Mouse (Mus musculus) right cerebral cortex, postnatal 14 days (tissue): Measurements from ENCODE around the gene Cspg4.

ENCODE experiments used
- DNase-seq: peaks from one replicate; pipeline ENCODE4 v3.0.0; 2022

The Cspg4 gene

GRCm38 (mm10) chr9:56865673-56866400, 1.0 kb downstream of the Cspg4 start:
- DNase-seq: no peak

GRCm38 (mm10) chr9:56866430-56866829, 1.6 kb downstream of the Cspg4 start:
- DNase-seq: no peak

DNA sequence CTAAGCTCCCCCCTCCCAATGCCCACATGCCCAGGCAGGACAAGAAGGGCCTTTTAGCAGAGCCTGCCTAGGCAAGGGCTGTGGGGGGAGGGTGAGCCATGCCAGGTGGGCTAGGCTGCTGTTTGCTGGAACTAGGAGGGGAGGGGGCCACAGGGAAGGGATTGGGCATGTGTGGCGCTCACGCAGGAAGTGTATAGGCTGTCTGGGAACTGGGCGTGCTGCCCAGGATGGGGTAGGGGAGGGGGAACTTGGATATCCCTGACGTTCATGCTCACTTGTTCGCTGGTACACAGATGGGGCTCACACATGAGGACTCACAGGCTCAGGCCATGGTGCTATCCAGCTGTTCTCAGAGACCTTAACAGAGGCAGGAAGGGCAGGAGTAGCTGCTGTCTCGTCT, 3.5 kb downstream of the Cspg4 start:
- peak; percentile 84 for DNase-seq

DNA sequence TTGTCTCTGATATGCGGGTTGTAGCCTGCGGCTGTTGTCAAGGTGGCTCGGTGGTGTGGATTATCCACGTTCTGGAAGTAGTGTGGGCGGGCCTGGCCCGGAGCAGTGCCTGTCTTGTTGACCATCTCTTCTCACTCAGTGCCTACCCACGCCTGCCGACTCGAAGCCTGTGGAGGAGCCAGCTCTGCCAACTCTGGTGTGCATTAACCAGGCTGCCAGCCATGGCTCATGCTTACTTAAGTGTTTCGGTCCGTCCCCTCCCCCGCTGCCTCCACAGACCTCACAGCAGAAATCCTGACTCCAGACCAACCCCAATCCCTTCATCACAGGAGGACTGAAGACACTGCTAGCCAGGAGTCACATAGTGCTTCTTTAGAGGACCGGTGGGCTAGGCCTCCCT, 4.7 kb downstream of the Cspg4 start:
- peak; percentile 68 for DNase-seq

- no peak for DNase-seq
Observed at GRCm38 (mm10) chr9:56870778-56871177, 5.9 kb downstream of the Cspg4 start.

DNA sequence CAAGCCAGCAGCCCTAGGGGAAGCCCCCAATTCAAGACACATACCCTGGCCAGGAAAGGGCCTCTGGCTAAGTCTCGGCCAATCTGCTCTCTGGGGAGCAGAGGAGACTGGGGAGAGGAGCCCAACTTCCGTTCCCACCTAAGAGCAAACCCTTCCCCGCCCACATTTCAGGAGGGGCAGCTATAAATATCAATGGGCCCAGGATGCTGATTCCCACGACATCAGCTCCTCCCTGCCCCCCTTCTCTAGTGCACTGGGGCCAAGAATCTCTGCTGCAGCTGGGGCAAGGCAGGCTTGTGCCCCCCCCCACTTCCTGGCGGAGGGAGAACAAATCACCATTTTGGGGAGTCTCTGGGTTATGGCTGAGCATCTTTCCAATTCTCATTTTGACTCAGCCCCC, 6.4 kb downstream of the Cspg4 start:
- DNase-seq: no peak

- DNase-seq: no peak
Observed at GRCm38 (mm10) chr9:56872105-56872903, 7.5 kb downstream of the Cspg4 start.

DNA sequence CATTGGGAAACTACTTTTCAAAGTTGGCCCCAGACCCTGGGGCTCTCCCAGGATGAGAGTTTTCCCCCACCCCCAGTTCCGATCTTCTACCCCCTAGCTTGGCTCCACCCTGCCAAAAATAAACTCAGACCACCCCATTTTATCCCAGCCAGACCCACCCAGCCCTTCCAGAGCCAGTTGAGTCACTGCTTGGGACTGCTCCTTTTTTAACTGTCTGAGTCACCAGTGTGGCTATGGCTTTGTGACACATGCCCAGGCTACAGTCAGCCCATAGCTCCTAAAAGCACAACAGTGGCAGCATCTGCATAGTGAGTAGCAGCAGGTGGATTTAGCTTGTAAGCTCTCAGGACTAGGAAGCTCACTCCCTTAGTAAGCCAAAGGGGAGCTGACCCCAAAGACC, 8.3 kb downstream of the Cspg4 start:
- no peak for DNase-seq

DNA sequence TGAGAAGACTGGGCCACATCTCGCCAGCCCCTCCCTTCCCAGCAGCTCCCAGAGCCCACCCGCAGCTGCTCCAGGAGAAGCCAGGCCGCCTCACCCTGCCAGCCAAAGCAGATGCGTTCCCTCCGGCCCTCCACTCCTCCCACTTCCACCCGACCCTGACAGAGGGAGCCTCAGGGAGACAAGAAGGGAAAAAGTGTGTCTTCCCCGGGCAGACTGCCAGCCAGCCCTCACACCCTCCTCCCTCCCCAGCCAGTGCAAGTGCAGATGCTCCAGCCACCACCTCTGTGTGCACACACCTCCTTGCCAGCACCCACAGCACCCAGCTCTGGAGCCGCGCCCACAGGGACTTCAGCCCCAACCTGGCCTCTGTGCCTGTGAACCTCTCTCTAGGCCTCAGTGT, 12.0 kb downstream of the Cspg4 start:
- DNase-seq: peak; percentile 54

DNA sequence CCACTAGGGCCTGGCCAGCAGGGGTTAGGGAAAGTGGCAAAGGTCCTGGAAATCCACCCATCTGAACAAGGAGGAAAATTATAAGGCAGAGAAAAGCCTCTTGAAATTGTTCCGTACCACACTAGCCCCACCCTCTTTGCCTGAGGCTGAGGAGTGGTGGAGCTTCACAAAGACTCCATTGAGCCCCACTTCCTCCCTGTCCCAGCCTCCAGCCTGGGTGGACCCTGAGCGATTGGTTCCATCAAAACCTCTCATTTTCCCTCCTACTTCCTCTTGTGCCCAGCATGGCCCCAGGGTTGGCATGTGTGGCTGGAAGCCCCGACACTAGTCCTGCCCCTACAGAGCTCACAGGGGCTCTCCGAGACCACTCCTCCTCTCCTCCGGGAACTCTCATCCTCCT, 12.5 kb downstream of the Cspg4 start:
- DNase-seq: no peak

DNA sequence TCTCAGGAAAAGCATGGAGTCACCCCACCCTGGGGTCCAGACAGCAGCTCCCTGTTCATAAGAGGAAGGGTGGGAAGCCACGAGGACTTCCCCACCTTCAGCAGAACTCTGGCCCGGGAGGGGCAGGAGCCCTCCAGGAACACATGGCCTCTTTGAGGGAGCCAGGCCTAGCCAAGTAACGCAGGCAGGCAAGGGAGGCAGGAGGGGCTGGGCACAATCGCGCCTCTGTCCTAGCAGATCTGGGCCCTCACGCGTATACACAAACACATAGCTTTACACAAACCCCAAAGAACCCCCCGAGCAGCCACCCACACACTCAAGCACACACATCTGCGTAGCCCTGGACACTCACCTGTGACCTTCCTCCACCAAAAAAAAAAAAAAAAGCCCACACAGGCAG, 16.0 kb downstream of the Cspg4 start:
- DNase-seq: no peak

DNA sequence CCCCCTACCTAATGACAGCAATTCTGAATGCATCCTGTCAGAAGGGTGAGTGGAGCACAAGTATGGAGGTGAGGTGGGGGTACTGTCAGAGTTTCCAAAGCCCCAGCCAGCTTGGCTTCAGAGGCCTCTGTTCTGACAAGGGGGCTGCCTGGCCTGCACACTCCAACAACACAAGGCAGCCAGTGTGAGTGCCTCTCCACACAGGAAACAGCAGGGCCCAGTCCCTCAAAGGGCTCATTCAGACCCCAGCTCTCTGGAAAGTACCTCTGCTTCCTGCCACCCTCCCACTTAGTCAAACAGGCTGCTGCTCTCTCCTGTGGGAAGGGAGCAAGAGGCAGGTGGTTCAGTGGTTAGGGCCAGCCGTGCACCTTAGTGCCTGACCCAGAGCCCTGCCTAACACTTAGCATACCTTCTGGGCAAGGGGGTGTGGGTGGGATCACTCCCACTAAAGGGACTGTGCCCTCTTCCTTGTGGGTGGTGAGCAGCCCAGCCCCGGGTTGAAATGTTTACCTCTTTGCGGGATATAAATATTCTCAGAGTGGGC, 16.8 kb downstream of the Cspg4 start:
- no peak for DNase-seq

- no peak for DNase-seq
Observed at GRCm38 (mm10) chr9:56882283-56882682, 17.4 kb downstream of the Cspg4 start.

- no peak for DNase-seq
Observed at GRCm38 (mm10) chr9:56882818-56883217, 18.0 kb downstream of the Cspg4 start.

- no peak for DNase-seq
Observed at GRCm38 (mm10) chr9:56883470-56883869, 18.6 kb downstream of the Cspg4 start.

DNA sequence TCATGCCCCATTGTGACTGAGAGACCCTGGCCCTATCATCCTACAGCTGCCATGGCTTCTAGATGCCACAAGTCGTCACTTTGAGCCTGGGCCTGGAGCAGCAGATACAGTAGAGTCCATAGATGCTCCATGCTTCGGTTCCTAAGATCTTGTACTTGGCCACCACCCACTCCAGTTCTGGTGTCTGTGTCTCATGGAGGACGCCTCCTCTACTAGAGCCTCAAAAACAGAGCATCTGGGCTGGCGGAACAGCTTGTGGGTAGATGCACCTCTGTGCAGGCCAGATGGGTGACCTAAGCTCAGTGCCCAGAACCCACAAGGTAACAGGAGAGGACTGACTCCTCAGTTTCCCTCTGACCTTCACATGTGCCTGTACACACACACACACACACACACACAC, 19.5 kb downstream of the Cspg4 start:
- peak; percentile 19 for DNase-seq

DNA sequence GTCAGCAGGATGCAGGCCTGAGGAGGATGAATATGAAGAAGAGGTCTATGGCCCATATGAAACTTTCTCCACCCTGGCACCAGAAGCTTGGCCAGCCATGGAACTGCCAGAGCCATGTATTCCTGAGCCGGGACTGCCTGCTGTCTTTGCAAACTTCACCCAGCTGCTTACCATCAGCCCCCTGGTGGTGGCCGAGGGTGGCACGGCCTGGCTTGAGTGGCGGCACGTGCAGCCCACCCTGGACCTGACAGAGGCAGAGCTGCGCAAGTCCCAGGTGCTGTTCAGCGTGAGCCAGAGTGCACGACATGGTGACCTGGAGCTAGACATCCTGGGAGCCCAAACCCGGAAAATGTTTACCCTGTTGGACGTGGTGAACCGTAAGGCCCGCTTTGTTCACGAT, 21.3 kb downstream of the Cspg4 start:
- DNase-seq: no peak

DNA sequence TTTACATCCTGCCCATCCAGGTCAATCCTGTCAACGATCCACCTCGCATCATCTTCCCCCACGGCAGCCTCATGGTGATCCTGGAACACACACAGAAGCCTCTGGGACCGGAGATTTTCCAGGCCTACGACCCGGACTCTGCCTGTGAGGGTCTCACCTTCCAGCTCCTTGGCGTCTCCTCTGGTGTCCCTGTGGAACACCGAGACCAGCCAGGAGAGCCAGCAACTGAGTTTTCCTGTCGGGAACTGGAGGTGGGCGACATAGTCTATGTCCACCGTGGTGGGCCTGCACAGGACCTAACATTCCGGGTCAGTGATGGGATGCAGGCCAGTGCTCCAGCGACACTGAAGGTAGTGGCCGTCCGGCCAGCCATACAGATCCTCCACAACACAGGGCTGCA, 21.8 kb downstream of the Cspg4 start:
- no peak for DNase-seq

- DNase-seq: no peak
Observed at GRCm38 (mm10) chr9:56887581-56887980, 22.7 kb downstream of the Cspg4 start.

- peak; percentile 75 for DNase-seq
Observed at GRCm38 (mm10) chr9:56889817-56890216, 25.0 kb downstream of the Cspg4 start.

DNA sequence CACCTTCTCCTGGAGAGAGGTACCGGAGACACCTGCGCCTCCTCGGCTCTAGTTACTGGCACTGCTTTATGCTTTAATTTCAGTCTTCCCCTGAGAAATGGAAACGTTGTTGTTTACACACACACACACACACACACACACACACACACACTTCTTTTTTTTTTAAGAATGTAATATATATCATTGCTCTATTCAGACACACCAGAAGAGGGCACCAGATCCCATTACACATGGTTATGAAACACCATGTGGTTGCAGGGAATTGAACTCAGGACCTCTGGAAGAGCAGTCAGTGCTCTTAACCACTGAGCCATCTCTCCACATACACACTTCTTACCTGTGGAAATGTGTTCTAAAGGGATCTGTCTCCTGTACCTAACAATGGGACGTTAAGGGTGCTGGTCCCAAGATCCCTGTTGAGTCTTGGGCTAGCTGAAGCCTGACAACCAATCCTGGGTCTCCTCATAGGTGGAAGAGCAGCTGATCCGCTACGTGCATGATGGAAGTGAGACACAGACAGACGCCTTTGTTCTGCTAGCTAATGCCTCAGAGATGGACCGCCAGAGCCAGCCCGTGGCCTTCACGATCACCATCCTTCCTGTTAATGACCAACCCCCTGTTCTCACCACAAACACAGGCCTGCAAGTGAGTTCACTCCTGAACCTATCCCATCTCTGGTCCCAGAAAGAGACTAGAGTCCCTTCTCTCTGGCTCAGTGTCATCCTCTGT, 25.9 kb downstream of the Cspg4 start:
- no peak for DNase-seq

DNA sequence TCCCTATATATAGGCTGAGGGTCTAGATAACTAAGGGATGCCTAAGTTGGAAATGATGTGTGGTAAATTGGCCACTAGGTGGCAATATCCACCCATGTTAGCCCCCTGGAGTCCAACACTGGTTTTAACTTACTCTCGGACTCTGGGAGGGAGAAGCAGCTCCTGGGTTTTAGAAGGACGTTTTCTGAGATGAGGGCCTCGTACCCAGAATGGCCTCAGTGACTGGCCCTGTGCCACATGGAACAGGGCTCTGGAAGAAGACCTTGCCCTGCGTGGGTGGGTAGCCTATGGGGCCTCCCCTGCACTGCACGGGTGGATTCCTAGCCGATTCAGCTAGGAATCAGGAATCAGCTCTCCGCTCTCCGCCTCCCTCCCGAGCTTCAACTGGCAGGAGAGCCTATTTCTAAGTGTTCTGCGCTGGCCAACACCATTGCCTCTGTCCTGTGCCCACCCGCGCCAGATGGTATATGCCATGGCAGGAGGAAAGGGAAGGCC, 26.7 kb downstream of the Cspg4 start:
- peak; percentile 42 for DNase-seq

GRCm38 (mm10) chr9:56892111-56892510, 27.3 kb downstream of the Cspg4 start:
- no peak for DNase-seq
